Mouse (Mus musculus): ENCODE data around the gene Camk1d.
A peak's percentile ranks its signal among the peaks of the same experiment; 100 is the strongest.

Gene Camk1d

DNA sequence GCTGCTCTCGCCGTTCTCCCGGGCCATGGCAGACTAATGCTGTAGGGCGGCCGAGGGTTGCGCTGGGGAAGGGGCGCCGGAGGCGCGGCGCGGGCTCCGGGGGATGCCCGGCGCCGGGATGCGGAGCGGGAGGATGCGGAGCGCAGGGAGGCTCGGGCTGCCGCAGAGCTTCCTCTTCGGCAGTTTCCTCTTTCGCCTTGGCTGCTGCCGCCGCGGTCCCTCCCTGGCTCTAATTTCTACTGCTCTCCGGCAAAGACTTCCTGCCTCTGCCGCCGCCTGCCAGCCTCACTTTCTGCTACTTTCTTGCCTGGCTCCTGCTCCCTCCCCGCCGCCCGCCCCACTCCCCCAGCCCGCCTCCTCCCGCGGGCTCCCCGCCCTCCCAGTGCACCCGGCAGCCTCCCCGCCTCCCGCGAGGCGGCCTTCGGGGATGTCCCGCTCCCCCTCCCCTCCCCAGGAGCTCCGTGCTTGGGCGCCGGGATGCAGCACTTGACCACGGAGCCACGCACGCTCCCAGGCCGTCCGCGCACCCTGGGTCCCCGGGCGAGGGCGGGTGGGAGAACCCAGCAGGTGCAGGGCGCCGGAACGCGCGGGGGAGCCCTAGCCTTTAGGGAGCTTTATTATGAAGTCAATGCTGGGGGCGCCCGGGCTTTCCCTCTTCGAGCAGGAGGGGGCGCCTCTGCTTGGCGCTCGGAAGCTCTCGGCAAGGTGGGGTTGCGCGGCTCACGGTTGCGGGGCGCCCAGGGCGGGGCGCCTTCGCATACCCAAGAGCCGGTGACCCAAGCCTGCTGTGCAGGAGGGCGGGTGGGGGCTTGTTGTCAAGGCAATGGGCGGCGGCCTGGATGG lies at the start of gene Camk1d:
Gene Camk1d (minus strand): TSS at position 305 of the 843 bp plus-strand sequence.
- no peak for DNase-seq (ENCODE audit: extremely low read depth, low read depth, low spot score)

- DNase-seq (ENCODE audit: extremely low read depth, low read depth, low spot score) = no peak
Observed at GRCm38 (mm10) chr2:5762031-5762430, 47.7 kb upstream of the Camk1d start.

DNA sequence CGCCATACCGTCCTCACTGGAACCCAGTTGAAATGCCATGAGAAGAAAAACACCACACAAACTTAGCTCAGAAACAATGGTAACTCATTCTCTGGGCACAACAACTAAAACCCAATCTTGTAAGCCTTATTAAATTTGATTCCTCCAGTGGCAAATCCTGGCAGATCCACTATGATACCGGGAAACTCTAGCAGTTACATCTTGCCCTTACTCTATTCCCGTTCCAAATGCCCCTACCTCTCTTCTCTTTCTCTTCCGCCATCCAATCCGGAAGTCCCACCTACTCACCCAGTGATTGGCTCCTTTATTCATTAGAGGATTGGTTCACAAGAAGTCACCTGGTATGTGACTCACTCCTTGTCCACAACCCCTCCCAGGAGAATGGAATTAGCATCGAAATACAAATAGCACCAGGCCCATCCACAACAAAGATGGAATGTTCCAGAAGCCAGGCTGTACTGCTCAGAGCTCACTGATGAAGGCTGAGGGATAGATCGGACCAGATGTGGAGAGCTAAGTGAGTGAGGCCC lies 46.2 kb upstream of the Camk1d start:
- DNase-seq (ENCODE audit: extremely low read depth, low read depth, low spot score) = no peak

DNA sequence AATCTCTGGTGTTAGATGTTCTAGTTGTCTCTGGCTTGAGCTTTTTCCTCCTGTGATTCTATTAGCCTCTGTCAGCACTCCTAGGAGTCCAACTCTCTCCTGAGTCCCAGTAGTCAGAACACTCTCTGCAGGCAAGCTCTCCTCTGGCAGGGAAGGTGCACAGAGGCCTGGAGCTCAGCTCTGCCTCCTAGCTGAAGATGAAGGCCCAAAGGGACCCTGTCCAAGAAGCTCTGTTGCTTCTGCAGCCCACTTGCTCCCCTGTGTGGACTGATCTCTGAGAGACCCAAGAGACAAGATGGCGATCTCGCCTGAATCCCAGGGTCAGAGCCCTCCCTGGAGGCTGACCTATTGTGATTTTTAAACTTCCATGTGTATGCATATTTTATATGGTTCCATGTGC lies 44.3 kb upstream of the Camk1d start:
- no peak for DNase-seq (ENCODE audit: extremely low read depth, low read depth, low spot score)

- no peak for DNase-seq (ENCODE audit: extremely low read depth, low read depth, low spot score)
Observed at GRCm38 (mm10) chr2:5750872-5751271, 36.6 kb upstream of the Camk1d start.

- no peak for DNase-seq (ENCODE audit: extremely low read depth, low read depth, low spot score)
Observed at GRCm38 (mm10) chr2:5749210-5749609, 34.9 kb upstream of the Camk1d start.

GRCm38 (mm10) chr2:5747545-5748043 lies 33.3 kb upstream of the Camk1d start:
- no peak for DNase-seq (ENCODE audit: extremely low read depth, low read depth, low spot score)

- no peak for DNase-seq (ENCODE audit: extremely low read depth, low read depth, low spot score)
Observed at GRCm38 (mm10) chr2:5746529-5746928, 32.2 kb upstream of the Camk1d start.

- no peak for DNase-seq (ENCODE audit: extremely low read depth, low read depth, low spot score)
Observed at GRCm38 (mm10) chr2:5743886-5744285, 29.6 kb upstream of the Camk1d start.

GRCm38 (mm10) chr2:5740913-5741312 lies 26.6 kb upstream of the Camk1d start:
- no peak for DNase-seq (ENCODE audit: extremely low read depth, low read depth, low spot score)

GRCm38 (mm10) chr2:5735881-5736280 lies 21.6 kb upstream of the Camk1d start:
- DNase-seq (ENCODE audit: extremely low read depth, low read depth, low spot score) = no peak

DNA sequence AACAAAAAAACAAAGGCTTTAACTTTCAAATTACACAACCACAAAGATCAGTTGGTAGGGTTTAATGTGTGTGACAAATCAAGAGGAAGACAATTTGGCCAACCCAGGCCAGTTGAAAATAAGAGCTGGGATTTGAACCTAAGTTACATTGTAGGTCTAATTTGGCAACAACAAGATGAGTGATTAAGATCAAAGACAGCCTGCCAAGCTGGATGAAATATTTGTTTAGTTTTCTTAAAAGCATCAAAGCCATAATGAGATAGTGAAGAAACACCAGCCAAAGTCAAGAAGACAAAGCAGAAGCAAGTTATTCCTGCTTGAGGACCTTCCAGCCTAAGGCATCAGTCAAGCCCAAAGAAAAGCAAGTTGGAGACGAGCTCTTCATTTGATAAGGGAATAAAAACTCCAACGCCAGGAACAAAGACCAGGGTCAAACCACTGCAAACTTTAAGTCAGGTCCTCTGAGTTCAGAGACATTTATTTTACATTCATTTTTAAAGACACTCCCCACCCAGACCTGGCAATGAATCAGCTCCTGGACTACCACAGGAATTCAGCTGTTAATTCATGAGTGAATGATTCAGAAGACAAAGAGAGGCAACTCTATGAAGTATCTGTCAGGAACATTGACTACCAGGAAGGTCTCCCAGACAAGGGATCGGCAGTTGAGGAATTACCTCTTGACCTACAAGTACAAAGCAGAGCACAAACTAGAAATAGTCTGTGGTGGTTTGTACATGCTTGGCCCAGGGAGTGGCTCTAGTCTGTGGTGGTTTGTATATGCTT lies 19.2 kb upstream of the Camk1d start:
- DNase-seq (ENCODE audit: extremely low read depth, low read depth, low spot score) = peak; percentile 99

DNA sequence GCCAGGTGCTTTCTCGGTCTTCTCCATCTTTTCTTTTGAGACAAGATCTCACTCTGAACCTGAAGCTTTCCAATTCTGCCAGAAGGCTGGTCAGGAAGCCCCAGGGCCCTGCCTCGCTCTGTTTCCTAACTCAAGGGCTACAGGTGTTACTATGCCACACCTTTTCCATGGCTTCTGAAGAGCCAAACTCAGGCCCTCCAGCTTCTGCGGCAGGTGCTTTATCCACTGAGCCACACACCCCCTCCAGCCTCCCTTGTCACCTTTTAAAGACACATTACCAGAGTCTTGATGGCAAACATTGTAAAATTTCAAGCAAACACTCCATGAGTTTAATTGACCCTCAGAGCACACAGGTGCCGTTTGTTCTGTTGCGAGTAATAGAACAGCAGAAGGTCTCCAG lies 17.7 kb upstream of the Camk1d start:
- DNase-seq (ENCODE audit: extremely low read depth, low read depth, low spot score) = no peak

GRCm38 (mm10) chr2:5730364-5730792 lies 16.1 kb upstream of the Camk1d start:
- DNase-seq (ENCODE audit: extremely low read depth, low read depth, low spot score) = no peak

DNA sequence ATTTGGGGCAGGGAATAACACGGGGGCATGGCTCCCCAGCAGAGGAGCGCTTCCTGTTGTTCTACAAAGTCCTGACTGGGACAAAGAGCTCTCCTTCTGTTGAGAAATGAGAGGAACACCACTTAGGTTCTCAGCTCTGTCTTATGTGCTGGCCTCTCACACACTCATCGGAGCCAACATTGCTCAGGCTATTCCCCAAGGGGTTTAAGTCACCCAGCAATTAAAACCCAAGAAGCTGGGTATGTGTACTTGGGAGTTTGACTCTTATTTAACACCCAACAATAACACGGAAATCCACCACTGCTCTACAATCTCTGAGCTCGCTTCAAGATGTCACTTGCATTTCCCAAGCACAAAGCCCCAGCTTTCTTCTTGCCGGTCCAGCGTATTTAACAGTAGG lies 15.6 kb upstream of the Camk1d start:
- DNase-seq (ENCODE audit: extremely low read depth, low read depth, low spot score) = peak; percentile 88

DNA sequence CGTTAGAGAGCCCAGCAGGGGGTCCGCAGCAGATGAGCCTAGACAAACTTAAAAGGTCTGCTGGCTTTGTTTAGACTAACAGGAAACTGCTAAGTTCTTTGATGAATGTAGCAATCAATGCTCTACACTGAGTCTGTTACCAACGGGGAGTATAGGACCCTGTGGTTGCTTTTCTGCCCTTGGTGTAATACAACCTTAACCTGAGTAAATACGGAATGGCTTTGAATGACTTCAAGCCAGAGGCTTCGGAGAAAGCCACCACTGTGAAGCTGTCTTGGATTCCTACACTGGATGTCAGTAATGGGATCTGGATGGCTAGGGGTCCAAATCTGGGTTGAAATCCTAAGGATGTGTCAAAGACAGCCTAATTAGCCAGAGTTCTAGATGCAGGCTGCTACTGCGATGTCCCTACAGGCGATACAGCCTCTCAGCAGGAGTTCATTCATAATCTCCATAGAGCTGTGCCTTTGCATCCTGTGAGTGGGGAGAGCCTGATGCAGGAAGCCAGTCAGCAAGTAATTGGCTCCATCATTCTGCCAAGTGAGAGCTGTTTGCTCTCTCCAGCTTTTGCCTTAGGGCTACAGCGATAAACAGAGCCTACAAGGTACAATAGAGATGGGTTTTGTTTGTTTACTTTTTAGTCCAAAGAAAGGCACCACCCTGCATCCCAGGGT lies 10.8 kb upstream of the Camk1d start:
- no peak for DNase-seq (ENCODE audit: extremely low read depth, low read depth, low spot score)

- no peak for DNase-seq (ENCODE audit: extremely low read depth, low read depth, low spot score)
Observed at GRCm38 (mm10) chr2:5717675-5718074, 3.4 kb upstream of the Camk1d start.

GRCm38 (mm10) chr2:5715544-5715943 lies 1.2 kb upstream of the Camk1d start:
- DNase-seq (ENCODE audit: extremely low read depth, low read depth, low spot score) = no peak

GRCm38 (mm10) chr2:5715054-5715410 lies 717 bp upstream of the Camk1d start:
- no peak for DNase-seq (ENCODE audit: extremely low read depth, low read depth, low spot score)

DNA sequence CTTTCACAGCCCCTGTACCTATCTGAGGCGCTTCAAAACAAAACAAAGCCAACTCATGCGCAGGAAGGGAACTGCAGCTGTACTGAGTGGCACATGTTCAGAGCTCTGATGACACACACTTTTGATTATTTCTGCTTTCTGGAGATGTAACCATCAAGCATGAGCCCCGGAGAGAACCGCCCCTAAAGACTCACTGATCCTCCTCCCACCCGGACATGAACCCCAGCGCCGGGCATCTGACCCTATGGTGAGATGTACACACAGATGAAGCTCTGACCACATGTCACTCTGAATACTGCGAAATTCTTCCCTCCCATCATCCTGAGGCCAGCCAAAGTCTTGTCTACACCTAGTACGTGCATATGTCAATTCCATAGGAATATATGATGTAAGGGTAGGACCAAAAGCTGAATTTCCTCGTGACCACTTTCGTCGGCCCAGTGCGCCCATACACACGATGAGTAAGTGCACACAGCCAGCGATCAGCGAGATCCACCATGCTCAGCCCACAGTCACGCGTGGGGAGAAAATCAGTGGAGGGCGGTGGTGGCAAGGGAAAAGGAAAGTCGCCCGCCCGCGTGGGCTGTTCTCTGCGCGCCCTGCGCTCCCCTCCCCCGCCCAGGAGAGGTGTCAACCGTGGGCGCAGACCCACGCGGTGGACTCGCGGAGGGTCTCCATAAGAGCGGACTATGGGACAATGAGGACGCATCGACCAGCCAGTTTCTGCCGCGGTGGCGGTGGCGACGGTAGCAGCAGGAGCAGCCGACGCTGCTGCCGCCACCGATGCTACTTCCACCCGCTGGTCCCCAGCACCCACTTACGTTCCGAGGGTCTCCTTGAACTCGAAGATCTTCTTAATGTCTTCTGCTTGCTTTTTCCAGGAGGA lies 747 bp downstream of the Camk1d start:
- DNase-seq (ENCODE audit: extremely low read depth, low read depth, low spot score) = no peak
